Mouse (Mus musculus) bone marrow, adult 2 months (tissue): Measurements from ENCODE around the gene Mocs2.

Source experiments
- CTCF ChIP-seq: fragments of 200-500 bp; IDR thresholded peaks from 2 replicates; pipeline ENCODE4 v1.5.1; 2011; ENCODE audit warnings: low read length, control low read depth; ENCODE audit not compliant: control insufficient read depth, insufficient read depth
- POLR2A ChIP-seq: fragments of 200-500 bp; IDR thresholded peaks from 2 replicates; pipeline ENCODE4 v1.6.1; 2011; ENCODE audit warnings: low read depth, mild to moderate bottlenecking, control low read depth, low read length, borderline replicate concordance; ENCODE audit not compliant: control insufficient read depth

DNA sequence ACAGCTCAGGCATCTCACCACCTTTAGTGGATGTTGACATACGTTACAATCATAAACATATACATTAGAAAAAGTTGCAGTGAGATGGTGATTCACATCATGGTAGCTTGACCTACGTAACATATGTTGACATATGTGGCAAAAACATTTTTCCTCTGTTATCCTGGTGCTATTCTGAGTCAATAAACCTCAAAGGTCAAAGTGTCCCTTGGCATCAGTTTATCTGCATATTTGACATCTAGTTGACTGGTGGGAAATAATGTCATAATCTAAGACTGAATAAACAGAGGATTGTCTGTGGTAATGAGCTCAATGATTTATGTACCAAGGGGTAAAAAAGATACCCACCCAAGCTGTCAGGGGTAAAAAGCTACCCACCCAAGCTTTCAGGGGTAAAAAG lies 35.1 kb downstream of the Mocs2 start:
- TF ChIP-seq POLR2A (no peak), CTCF (no peak)
